Mouse (Mus musculus) T-cell, adult 2 months (primary cell): ENCODE results near the gene Ddx59.

Source experiments
- DNase-seq: peaks from one replicate; pipeline ENCODE4 v3.0.0; 2022; ENCODE audit warnings: low spot score

Ddx59 gene

DNA sequence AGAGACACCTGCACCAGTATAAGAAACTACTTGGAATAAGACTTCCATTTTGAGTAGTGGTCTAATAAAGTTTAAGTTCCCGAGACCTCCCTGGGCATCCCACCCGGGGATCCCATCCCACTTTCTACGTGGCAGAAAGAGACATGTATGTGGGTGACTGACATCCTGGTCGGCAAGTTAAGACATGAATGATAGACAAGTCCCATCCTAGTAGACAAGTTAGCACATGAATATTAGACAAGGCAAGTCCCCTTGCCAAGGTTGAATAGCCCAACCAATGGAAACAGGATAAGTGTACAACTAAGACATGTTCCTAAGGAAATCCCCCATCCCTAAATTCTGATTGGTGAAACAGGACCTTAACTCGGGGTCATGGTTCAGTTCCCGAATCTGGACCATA is 34.5 kb downstream of the Ddx59 start:
- no peak for DNase-seq

DNA sequence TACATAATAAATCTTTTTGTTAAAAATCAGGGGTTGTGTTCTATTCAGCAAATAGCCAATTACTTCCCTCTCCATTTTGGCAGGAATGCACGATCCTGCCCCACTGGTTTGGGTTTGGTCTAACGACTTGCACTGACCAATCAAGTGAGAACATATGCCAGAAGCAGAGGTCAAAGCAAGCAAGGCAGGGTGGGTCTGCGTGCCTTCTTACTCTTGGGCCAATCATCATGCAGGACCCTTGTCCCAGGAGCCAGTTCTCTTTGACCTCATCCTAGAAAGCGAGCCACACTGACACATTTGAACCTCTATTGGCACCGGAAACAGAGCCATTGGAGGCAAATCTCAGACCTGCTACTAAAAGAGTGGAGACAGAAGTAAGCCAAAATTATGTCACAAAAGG is 35.1 kb downstream of the Ddx59 start:
- DNase-seq = no peak

DNA sequence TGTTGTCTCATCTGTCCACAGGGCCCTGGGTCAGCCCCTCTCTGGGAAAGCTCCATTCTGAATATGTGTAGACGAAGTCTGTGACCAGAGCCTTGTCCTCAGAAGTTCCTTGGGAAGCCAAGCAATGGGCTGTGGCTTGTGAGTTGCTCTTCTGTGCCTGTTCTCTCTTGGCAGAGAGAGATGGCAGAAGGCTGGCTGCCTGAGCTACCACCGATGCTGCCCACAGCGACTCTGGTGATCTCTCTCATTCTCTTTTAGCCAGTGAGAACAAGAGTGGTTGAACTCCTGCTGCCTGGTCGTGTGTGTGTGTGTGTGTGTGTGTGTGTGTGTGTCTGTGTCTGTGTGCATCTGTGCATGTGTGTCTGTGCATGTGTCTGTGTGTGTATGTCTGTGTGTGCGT is 37.4 kb downstream of the Ddx59 start:
- DNase-seq = no peak

DNA sequence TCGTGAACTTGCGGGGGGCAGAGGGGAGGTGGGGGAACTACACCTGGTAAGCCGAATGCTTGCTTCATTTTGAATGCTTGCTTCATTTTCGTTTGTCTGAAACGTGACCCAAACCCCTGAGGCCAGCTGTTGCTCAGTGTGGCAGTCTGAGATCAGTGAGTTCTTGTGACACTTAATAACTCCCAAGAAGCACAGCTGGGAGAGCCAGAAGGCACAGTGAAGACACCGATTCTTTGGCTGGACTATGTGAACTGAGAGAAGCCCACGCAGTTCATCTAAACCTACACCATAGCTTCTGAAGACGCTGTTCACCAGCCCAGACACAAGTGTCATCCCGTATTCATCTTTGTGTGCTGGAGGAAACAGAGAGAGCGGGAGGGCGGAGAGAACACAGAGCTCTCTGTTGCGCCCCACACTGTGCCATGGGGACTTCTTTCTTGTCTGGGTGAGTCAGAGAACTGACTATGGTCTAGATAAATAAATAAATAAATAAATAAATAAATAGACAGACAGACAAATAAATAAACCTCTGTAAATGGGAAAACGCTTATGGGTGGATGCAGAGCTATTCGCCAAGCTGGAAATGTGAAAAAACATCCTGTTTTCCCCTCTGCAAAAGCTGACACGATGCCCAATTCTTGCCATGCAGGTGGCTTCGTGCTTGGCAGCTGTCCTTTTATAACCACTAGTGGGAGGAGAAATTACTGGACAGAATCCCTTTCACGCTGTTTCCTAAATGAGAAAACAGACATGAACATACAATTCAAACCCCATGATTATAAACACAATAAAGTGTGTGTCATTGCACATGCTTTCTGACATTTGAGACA is 40.9 kb downstream of the Ddx59 start:
- no peak for DNase-seq

DNA sequence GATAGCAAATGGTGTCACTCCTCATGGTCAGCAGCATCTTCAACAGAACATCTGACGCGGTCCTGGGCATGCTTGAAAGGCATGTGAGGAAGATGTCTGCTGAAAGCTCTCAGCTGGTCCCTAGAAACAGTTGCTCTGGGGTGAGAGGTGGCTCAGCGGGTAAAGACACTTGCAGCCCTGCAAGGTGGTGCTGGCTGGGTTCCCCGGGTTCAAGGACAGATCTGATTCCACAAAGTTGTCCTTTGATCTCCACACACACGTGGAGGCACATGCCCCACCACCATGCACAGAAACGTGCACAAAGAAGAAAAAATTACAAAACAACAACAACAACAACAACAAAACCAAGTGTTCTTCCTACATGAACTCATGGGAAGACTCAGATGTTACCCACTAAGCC is 41.7 kb downstream of the Ddx59 start:
- DNase-seq = no peak

DNA sequence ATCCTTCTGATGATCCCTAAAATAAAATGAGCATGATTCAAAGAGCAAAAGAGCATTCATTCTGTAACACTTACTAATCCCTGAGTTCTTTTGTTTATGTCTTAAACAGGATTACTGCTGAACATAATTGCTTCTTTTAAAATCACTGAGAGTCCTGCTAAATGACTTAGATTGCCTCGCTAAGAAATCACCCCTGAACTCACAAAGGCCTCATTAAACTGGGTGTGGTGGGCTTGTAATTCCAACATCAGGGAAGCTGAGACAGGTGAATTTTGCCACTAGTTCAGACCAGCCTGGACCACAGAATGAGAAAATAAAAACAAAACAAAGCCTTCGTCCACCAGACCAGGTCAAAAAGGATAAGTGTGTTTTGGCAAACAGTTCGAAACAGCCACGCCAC is 42.3 kb downstream of the Ddx59 start:
- DNase-seq = no peak

DNA sequence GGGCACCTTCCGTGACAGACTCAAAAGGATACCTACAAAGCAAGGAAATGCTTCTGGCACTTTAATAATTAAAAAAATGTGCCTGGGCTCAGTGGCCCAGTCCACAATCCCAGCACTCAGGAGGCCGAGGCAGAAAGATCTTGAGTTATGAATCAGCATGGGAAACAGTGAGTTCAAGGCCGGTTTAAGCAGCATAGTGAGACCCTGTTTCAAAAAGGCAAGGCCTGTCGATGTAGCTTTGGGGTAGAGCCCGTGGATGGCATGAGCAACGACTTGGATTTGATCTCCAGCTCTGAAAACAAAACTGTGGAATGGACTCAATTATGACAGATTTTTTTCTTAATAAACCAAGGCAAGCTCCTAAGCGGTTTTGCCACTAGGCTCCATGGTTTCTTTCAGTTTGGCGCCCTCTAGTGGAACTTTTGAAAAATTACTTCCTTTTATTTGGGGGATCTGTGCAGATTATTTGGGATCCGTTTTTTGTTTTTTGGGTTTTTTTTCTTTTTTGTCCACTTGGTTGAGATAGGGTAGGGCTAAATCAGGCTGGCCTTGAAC is 43.7 kb downstream of the Ddx59 start:
- DNase-seq = peak; percentile 30

DNA sequence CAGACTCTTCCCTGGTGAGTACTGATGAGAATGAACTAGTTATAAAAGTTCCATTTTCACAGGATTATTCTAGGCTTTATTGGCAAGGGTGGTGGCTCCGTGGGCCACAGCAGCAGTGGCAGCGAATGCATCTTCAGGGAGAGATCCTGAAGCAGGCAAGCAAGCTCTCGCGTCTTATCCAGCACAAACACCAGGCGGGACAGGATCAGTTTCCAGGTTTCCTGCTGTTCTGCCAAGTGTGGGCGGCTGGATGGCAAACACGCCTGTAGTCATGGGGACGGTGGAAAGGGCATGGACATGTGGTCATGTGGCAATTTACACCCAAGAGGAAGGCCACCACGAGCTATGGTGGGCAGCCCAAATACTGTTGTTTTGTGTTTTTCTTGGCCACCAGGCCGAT is 47.4 kb downstream of the Ddx59 start:
- DNase-seq = no peak

DNA sequence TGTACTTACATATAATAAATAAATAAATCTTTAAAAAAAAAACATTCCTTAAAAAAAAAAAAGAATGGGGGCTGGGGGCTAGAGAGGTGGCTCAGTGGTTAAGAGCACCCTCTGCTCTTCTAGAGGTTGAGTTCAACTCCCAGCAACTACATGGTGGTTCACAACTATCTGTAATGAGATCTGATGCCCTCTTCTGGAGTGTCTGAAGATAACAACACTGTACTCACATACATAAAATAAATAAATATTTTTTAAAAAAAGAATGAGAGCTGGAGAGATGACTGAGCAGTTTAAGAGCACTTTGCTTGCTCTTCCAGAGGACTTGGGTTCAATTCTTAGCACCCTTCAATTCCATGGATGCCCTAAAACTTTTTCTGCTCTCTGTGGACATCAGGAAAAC is 50.1 kb downstream of the Ddx59 start:
- DNase-seq = no peak

DNA sequence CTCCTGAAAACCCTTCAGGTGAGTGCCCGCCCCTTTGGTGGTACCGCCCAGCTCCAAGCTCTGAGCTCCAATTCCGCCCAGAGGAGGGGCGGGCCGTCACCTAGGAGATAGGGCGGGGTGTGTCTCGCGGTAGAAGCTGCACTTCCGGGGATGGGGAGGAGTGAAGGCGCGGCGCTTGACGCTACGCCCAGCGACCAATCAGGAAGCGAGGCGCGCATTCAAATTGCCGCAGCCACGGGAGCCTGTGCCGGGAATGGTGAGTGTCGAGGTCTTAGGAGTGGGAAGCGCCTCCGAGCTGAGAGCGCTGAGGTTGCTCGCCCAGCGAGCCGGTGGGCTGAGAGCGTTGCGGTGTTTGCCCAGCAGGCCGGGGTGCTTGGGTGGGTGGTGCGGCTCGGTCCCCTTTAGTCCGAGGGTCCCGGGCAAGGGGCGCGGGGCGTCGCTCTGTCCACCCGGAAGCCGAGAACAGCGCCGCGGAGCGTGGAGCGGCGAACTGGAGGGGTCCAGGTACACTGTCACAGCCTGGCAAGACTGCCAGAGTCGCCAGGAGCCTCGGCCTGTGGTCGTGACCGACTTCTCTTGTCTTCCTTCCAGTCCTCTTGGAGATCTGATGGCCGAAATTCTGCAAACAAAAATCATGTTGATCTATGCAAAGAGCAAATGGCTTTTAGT is 51.2 kb downstream of the Ddx59 start, which contains the start of gene Kif14:
TSS of gene Kif14 (plus strand) at position 201 of the 669 bp plus-strand sequence.
- peak; percentile 96 for DNase-seq

DNA sequence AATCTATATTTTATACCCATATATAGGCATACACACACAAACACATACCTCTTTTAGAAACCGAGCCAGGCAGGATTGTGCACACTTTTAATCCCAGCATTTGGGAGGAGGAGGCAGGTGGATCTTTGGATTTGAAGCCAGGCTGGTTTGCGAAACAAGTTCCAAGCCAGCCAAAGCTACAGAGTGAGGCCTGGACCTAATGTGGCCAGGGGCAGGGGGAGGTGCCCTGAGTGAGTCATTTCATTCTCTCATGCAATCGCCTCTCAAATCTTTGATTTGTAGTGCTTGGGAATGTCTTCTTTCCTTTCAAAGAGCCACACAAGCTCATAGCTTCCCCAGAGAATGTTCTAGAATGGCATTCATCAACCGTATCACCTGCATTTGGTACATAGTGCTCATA is 54.3 kb downstream of the Ddx59 start:
- no peak for DNase-seq

DNA sequence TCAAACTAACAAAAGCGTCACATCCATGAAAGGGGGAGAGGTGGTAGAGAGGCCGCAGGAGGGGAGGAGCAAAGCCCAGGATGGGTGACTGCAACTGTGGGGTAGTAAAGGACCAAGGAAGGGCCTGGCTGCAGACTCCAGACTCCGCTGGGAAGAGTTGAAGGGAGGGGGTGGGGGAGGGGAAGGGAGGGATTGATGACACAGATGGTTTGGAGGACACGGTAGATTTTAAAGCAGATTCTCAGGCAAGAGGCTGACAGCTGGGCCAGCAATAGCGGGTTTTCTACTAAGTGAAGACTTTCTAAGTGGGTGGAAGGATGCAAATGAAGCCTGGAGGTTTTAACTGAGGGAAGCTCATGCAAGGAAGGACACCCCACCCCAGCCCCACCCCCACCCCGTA is 55.4 kb downstream of the Ddx59 start:
- no peak for DNase-seq
